ENCODE assay signal across 31 mouse cellular contexts in genomic region chr7:104842503-104842902, GRCm38 (mm10). TPM values are rescaled to one million over a fixed set of nuclear protein-coding genes. Genes with fewer than 3 reads are reported as not detected.
"Had no signal": no experiment of that assay in that cellular context is flagged by ENCODE, and none has a peak within 500 bp of the region (broad histone marks: within the 10 kb centered on the region; RNA-seq: fewer than 3 reads in every experiment).

Gene Usp17lb, minus strand, starts transcription at chr7:104842603.

- DNase-seq: cerebellum, adult 9-10 months; cerebellum, adult 9-11 months; cerebellum, postnatal 10 days; cerebellum, postnatal 14 days; cerebellum, postnatal 25 days; cerebellum, postnatal 36 days; embryo, embryonic 11 days; forebrain, postnatal 0 days; gastrocnemius, adult 2 months; gastrocnemius, postnatal 10 days; gastrocnemius, postnatal 14 days; gastrocnemius, postnatal 25 days; gastrocnemius, postnatal 36 days; heart, adult 18-20 months; heart, adult 2 months had no signal

RNA-seq across cellular contexts. Expression of gene Usp17lb, which starts in this region (rescaled TPM):
- polyA plus RNA-seq: cortical plate, adult 2 months; embryonic facial prominence, embryonic 10.5 days; embryonic facial prominence, embryonic 11.5 days; embryonic facial prominence, embryonic 12.5 days; embryonic facial prominence, embryonic 13.5 days; embryonic facial prominence, embryonic 14.5 days; embryonic facial prominence, embryonic 15.5 days; erythroblast, embryonic 14.5 days; forebrain, embryonic 10.5 days; forebrain, embryonic 11.5 days; forebrain, embryonic 12.5 days; forebrain, embryonic 13.5 days; forebrain, embryonic 14.5 days; forebrain, embryonic 15.5 days; forebrain, embryonic 16.5 days; forebrain, postnatal 0 days; frontal cortex, adult 2 months; heart, adult 2 months had no signal
